Mouse (Mus musculus) spleen, adult 12 weeks (tissue): ENCODE results near the gene Smyd1.
"Not testable (repeated sequence)": the region's sequence is repeated elsewhere in the genome, so short reads cannot be mapped to it uniquely, and the experiment has no call there.

Experiments used
- DNase-seq: peaks from one replicate; pipeline ENCODE4 v3.0.0; 2022; ENCODE audit warnings: low spot score

The Smyd1 gene

DNA sequence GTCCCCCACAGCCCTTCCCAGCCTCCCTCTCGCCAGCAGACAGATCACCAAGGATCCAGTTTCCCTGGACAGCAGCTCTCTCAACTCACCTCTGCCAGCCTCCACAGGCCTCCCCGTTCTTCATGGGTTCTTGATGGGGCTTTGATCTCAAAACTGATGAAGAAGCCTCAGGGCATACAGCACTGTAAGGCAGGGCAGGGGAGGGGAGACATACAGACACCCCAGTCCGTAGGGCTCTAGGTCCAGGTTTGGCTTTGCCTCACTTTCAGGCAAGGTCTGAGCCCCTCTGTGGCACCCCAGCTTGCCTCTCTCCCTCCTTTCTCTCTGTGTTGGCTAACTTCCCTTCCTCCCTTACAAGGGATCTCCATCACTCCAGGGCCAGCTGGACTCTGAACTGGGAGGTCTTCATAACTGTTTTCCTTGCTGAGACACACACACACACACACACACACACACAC lies at the start of gene Smyd1:
Gene Smyd1, minus strand, starts transcription at position 408 of the 458 bp plus-strand sequence.
- DNase-seq = no peak

DNA sequence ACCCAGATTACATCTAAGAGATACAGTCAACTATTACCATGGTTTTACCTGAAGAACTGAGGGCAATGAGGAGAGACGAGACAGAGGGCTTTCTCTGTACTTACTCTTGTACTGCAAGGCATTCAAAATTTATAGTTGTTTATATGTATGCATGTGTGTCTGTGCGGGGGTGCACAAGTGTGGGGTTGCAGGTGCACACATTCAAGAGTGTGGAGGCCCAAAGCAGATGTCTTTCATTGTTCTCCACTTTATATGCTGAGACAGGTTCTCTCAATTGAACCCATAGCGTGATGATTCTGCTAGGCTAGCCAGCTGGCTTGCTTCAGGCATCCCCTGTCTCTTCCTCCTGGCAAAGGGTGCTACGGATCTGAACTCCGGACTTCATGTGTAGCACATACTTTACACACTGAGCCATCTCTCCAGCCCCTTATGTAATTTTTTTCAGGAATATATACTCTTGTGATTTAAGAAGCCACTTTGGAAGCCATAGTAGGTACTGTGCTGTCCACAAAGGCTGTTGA lies 49.1 kb upstream of the Smyd1 start:
- no peak for DNase-seq

DNA sequence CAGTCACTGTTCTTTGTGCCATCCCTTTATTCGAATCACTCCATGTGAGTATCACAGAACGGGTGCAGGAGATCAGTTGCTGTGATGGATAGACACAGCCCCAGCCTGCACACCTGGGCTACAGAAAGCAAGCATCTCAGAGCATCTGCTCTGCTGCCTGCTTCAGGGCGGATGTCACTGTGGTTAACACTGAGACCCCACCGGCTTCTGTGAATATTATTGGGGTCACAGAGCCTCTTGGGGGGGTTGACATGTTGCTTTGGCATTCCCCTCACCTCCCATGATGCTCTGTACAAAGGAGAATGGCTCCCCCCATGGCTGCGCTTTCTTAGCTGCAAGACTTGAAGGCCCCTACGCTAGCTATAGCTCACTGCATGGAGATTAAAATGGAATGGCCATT lies 47.4 kb upstream of the Smyd1 start:
- DNase-seq = no peak

DNA sequence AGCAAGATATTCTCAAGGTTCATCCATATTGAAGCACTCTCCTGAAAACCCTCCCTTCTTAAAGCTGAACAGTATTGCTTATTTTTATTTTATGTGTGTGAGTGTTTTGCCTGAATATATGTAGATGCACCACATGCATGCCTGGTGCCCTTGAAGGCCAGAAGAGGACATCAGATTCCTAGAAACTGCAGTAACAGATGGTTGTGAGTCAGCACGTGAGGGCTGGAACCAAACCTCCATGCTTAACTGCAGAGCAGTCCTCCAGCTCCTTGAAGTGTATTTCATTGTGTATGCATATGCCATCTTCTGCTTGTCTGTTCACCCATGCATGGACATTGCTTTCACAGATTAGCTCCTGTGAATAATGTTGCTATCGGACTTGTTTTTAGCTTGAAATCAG lies 42.0 kb upstream of the Smyd1 start:
- no peak for DNase-seq

DNA sequence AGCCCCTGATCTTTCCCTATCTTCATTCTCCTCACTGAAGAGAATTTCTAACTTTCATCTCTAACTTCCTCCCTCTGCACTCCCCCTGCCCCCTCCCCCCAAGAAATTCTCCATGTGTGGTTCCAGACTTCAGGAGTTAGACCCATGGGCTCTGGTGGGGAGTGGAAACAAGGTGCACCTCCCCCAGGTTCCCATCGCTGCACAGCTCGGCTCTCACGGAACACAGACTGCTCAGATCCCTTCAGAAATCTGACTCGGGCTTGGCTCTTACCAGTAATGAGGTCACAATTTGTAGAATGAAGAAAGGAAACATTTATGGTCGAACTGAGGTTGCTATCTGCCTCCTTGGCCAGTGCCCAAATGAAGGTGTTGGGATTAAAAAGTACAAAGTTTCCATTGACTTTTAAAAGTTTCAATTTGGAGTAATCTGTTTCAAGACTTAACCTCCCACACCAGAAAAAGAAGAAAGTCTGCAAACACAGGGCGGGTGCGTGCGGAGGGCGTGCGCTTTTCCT lies 39.2 kb upstream of the Smyd1 start:
- DNase-seq = no peak

DNA sequence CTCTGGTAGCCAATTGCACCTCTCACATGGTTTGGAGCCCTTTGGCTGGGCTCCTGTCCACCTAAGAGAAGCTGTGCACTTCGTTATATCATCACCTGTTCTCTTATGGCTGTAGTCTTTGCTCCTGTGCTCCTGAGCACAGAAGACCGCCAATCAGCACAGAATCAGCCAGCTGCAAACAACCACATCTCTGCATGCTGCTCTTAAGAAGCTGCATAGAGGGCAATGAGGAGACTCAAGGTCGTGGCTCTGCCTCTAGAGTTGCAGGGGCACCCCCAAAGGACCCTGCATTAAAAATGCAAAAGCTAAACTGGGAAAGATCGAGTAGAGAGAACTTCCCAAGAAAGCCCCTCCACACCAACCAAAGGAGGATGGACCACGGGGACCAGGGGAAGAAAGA lies 38.7 kb upstream of the Smyd1 start:
- DNase-seq = no peak

DNA sequence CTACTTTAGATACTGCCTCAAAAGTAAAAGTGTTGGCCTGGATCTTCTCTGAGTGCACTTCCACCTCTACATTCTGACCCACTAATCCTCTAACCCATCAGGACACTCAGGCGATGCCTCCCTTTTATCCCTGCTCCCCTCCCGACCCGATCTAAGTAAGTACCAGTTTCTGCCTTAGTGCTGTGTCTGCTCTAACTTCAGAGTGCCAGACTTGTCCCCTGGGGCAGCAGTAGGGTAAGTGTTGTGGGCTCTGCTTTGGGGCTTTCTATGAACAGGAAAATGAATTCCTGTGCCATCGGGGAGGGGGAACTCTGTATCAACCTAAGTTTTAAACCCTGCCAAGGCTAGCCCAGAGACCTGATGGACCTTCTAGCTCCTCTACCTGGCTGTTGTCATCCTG lies 38.2 kb upstream of the Smyd1 start:
- DNase-seq = no peak

DNA sequence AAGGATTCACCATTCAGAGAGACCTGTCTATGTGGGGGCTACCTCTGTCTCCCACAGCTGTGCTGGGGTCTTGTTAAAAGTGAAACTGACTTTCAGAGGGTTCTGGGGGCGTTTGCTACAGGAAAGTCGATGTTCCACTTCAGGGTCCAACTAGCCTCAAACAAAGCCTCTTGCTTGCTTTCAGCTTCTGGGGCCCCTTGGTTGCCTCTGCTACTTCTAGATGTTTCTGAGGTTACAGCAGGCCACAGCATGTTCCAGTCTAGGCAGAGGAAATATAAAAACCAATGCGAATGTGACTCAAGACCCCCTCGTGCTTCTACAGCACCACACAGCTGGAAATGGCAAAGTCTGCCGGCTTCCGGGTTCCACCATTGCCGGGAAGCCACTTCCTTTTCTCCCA lies 35.5 kb upstream of the Smyd1 start:
- DNase-seq = no peak

DNA sequence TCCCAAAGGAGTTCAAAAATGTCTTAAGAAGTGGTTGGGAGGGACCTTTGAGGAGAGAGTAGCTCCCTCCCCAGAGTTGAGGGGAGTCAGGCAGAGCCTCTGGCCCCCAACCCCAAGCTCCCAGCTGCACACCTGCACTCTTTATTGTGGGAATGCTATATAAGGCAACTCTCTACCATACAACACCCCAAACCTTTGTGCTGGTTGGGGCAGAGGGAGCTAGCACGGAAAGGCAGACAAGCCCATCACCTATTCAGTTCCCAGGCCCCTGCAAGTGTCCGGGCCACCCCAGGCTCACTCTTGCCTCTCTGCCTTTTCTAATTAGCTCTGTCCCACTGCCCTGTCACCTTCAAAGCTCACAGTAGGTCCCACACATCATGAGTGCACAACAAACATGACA lies 31.7 kb upstream of the Smyd1 start:
- DNase-seq = no peak

DNA sequence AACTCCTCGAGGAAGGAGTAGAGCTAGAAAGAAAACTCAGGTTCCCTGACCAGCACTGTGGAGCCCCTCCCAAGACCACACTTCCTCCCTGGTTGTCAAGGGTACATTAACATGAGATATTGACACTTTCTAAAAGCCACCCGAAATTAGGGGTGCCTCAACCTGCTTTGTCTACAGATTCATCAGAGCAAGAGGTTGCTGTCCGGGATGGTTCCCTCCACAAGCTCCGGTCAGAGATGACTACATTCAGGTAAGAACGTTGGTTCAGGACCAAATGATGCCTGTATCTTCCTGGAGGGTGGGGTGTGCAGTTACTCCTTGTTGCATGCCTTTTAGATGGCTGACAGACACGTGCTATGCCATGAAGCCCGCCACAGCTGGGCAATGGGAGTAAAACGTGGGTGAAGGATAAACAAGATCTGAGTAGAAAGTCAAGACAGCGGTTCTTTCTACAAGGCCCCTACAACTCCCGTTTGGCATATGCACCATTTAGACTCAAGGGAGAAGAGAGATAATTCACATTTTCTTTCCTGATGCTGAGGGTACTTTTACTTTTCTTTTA lies 30.9 kb upstream of the Smyd1 start:
- DNase-seq = no peak

DNA sequence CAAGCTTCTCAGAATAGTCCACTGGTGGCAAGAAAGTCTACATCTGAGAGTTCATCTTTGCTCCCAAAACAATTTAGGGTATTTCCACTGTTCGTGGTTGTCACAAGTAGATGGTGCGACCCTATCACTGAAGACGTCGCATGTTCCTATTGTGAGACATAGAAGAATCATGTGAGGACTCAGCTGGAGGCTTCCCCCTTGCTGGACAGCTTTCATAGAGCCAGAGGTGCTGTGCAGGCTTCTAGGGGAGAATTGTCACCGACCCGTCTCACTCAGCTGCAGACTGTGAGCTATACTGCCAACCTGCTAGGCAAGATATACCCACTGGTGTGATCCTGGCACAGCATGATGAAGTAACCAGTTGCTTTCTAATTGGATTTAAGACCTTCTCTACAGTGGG lies 30.2 kb upstream of the Smyd1 start:
- DNase-seq = no peak

DNA sequence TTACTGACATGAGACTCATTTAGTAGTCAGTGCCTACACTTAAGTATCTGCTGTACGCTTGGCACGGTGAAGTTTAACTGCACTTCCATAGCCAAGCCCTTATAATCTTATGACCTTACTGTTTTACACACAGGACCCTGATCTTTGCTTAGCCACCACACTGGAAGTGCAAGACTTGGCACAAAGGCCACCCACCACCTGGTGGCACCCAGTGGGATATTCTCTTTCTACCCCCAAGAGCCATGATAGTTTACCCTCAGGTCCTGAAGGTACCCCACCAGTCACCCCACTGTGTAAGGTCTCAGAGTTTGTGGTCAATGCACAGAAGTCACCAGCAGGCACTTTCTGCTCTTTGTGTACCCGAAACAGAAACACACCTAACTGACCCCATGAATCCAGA lies 29.2 kb upstream of the Smyd1 start:
- no peak for DNase-seq

DNA sequence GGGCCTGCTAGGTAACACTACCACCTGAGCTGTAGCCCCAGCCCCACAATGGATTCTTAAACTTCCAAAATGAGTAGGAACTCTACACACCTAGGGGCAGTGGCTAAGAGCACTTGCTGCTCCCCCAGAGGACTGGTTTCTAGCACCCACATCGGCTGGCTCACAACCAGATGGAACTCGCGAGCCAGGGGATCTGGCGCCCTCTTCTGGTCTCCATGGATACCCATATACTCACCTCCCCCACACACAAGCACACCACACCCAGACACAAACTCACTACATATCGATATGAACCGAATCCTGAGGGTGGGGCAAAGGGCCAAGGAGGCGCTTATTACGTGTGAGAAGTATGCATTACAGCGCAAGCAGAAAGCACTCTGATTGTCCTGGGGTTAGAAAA lies 26.0 kb upstream of the Smyd1 start:
- no peak for DNase-seq

DNA sequence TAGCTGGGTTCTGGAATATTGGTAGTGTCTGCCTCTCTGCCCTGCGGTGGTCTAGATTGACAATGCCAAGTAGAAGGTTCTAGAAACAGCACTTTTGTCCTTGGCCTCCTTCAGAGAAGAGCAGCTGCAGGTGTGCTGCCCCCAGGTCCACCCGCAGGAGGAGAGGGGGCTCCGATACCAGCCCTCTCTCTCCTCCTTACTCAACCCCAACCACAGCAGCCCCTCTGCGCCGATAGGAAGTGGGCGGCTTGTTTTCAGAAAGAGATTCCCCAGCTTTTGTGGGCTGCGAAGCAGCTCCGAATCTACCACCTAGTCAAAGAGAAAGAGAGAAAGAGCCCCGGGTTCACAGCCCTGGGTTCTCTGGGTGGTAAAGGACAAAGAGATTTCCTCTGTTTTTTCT lies 19.1 kb upstream of the Smyd1 start:
- DNase-seq = no peak

DNA sequence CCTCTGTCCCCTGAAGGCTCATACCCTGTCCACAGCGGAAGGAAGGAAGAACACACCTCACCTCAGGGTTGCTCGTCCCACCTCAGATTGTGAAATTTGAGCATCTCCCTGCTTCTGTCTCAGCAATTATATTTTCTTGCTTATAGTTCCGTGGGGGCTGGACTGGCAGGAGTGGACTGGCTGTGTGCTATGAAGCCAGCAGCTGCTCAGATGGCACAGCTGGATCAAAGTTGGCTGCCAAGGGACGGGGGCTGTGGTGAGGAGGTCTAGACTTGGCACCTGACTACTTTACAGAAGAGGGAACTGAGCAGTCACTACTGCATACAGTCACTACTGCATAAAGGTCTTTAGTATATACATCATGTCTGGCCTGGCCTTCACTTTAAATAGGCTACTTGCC lies 17.3 kb upstream of the Smyd1 start:
- DNase-seq = no peak

DNA sequence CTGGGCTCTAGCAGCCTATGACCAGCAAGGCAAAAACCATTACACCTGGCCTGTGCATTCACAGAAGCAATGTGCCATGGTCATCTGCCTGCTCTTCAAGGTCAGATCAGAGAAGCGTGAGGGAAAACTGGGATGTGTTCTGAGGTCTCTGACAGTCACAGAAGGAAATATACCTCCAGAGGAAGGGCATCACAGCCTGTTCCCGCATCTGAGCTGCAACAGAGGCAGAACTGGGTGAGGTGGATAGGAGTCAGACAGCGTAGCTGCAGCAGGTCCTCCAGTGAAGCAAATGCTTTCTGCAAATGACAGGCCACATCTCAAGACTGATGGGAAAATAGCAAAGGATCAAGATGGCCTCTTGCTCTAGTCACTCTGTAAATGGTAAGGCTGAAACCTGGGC lies 16.9 kb upstream of the Smyd1 start:
- no peak for DNase-seq

DNA sequence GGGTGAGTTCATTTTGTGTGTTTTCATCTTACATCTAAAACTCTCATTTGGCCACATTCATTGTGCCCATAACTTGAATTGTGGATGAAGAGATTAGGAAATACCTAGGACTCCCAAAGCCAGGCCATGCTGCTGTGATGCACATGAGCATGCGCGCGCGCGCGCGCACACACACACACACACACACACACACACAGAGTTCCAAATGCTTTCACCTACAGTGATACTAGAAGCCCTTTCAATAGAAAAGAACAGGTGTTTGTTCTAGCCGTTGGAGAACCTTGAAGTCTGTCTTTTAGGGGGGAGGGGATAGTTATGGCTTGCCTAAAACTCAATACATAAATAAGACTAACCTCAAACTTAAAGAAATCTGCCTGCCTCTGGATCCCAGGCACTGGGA lies 15.6 kb upstream of the Smyd1 start:
- no peak for DNase-seq

DNA sequence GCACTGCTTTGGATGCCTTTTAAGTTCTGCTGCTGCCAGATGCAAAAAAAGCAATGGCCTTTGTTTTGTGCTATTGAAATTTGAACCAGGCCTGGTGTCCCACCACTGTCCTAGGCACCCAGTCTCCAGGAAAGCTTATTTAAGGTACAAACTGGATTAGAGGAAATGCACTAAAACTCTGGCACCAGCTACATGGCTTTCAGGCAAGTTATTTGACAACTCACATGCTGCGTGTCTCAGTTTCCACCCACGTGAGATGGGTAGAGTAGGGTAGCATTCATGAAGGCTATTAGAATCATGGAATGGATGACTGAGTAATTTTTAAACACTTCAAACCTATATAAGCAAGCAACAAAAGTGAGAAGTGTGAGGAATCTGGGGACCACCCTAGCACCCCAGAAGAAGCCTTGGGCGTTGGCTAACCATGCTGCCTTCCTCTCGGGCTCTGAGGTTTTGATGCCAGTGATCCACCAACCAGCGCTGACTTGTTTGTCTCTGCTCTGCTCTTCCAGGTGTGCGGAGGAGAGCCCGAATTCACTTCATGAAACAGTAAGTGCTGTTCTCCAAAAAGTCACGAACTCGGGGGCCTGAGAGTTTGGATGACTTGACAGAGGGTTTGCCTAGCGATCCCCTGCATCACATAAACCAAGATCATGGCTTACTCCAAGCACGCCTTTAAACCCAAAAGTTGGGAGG lies 11.7 kb upstream of the Smyd1 start:
- no peak for DNase-seq

DNA sequence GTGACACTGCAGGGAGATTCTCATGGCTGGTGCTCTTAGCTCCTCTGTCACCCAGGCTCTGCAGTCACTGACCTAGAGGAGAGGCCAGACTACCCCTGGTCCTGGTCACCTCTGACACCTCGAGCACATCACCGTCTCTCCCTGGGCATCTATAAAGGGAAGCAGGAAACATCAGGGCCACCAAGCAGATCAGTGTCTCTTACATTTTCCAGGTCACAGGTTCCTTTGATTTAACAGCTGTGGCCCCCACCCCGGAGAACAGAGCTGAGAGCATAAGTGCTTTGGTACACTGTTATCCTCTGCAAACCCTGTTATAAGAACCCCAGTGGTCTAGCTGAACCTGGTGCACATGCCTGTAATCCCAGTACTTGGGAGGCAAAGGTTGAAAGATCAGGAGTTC lies 11.0 kb upstream of the Smyd1 start:
- no peak for DNase-seq

DNA sequence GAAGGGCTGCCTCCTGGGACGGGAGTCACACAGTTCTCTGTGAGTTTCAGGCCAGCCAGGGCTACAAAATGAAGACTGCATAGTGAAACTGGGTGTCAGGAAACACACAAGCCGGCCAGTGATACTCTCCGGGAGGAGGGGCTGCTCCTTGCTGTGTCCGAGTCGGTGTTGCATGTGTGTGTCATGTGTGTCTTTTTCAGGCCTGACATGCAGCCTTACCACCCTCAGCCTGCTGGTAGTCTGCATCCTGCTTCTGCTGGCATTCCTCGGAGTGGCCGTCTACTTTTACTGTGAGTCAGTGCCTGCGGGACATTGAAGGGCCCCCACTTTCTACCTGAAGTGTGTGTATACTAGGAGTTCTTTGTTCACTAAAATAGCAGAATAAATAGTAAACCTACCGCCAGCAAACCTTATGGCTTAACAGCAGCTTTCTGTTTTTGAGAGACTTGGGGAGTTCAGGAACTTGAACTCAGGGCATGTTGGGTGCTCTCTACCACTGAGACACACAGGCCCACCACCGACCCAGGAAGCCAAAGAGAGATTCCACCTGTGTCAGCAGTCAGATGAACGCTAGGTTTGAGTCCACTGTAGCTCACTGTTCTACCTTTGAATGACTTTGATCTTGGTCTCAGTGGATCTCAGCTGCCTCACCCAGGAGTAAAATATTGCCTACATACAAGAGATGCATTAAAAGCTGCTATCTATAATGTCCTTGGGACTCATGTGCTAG lies 10.4 kb upstream of the Smyd1 start:
- no peak for DNase-seq

DNA sequence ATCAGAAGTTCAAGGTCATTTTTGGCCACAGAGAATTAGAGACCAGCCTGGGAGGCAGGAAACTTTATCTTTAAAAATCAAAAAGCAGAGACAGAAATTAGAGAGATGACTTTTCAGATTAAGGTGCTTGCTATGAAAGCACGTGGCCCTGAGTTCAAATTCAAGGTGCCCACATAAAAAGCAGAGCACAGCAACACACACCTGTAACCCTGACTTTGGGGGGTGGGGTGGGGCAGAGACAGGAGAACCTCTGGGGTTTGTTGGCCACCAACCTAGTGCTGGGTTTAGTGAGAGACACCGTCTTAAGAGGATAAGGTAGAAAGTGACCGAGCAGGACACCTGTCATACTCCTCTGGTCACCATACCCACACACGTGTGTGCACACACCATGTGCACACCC lies 9.5 kb upstream of the Smyd1 start:
- not testable (repeated sequence) for DNase-seq

DNA sequence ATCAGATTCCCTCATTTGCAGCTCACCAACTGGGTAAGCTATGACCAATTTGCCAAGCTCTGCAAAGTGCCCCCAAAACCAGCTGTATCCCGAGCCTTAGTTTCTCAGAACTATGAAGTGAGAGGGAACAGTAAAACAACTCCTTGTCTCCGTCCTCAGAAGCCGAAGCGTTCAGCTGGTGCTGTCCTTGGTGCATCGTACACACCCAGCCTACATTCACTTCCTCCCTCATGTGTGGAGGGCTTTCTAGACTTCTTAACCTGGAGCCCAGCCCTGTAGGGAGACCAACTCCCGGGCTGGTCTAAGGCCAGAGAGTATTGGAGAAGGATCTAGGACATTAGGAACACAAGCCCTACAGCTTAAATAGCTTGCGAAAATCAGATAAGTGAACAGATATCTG lies 8.5 kb upstream of the Smyd1 start:
- DNase-seq = no peak

DNA sequence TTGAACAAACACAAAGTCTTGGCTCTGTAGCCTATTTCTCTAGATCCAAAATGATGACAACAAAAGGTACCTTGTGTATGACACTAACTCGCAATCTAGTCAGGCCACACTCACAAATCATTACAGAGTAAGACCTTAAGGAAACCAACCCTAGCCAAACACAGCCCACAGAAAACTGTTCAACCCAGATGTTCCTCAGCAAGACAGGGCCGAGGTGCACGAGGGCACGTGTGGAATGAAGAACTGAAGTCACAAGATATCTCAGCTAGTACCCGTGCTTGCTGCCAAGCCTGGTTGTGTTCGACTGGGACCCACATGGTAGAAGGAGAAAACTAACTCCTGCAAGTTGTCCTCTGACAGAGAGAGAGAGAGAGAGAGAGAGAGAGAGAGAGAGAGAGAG lies 7.8 kb upstream of the Smyd1 start:
- DNase-seq = no peak
